Mouse (Mus musculus) retina, embryonic 14.5 days (tissue): ENCODE measurements around the gene Olfr561.

Source experiments
- DNase-seq: peaks from one replicate; pipeline ENCODE4 v3.0.0-alpha.2; 2015; ENCODE audit warnings: low spot score

Gene Olfr561

DNA sequence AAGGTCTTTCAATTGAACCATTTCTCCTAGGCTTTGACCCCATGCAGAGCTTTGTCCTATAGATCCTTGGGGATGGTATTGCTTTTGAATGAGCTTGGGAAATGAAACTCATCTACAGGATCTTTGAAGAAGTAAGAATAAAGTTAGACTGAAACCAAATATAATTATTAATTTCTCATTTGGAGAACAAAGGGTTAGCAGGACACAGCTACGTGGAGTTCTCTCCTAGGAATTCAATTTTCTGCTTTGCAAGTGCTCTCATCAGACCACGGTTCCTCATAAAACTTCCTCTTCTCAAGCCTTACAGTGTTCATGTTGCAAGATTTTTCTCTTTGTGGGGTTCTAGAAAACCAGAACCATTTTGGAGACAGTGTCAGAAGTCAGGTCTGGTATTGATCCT lies at the start of gene Olfr561:
TSS of gene Olfr561 (plus strand) at position 301 of the 400 bp plus-strand sequence.
- no peak for DNase-seq

DNA sequence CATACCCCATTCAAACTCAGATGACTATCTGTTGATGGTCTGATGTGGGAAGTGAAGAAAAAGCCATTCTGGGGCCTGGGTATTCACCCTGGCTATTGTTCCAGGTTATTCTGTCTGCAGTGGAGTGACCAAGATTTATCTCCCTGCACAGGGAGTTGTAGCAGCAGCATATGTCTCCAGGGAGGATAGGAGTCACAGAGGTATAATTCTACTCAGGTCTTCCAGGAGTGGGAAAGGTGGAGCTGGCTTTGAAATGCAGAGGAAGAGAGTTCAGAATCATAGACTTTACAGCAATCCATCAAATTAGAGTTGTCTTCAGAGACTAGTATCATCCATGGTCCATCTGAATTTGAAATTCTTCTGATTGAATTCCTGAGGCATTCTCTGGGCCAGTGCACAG lies 43.6 kb upstream of the Olfr561 start, which contains the start of gene Olfr559:
TSS of gene Olfr559 (minus strand) at position 101 of the 400 bp plus-strand sequence.
- DNase-seq: no peak

DNA sequence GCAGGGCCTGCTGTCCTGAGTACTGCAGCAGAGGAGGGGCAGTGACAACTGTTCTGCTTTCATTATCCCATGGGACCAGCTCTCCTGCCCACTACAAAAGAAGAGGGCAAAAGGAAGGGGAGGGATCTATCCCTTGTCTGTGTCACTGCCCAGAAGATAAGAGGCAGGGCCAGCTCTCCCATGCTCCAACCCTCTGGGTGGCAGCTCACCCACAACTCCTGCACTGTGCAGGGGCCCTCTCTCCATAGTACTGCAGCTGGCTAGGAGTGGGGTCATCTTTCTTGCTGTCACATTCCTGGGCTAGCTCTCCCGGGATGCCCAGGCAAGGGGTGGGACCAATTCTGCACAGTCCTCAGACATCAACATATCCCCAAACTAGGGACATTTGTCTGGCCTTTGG lies 37.2 kb upstream of the Olfr561 start:
- no peak for DNase-seq

DNA sequence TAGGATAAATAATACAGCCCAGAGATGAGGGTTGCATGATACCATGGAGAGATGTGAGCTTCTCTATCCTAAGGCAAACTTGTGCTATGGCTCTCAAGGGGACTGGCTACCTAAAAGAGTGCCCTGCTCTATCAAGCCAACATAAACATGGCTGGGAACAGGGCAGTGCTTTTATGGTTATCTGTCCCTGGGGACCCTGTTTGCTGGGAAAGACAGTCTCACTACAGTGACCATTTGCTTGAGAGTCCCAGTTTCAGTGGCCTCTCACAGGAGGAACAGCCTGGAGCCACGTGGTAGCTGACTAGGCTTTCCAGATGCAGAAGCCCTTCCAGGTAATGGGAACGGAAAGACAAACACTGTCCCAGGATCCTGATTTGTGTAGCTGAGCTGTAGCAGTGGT lies 33.3 kb upstream of the Olfr561 start:
- no peak for DNase-seq

DNA sequence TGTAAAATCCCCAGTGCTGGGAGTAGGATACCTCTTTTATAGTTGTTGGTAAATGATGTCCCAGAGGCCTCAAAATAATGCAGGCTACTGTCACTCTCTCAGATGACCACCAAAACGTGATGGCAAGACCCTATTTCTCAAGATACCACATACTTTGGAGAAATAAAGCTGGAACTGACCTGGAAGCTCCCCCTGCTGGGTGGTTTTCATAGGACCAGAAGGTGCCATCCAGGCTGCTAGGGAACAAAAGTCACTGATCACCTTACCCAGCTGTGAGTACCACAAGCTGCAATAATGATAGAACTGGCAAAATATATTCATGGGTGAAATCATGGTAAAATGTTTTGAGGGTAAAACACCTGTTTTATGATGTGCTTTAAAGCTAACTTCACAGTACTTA lies 18.9 kb upstream of the Olfr561 start:
- peak; percentile 10 for DNase-seq

DNA sequence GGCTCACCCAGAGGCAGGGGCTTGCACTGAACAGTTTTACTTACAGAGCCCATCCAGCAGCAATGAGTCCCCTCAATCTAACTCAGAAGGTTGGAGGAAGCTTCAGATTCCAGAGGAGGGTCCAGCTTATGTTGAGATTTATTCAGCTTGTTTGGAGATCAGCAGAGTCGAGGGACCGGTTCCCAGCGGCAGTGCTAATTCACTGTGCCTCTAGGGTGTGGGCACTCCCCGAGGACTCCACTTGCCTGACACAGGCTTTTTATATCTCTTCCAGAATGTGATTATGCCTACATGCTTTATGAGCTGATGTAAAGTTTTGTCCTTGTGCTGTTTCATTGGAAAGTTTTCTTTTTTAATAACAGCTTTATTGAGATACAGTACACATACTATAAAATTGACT lies 11.8 kb upstream of the Olfr561 start, which contains the start of the genes Olfr560 and Olfr78:
TSS of gene Olfr560 (minus strand) at position 101 of the 400 bp plus-strand sequence.
TSS of gene Olfr78 (minus strand) at position 206 of the 400 bp plus-strand sequence.
- DNase-seq: no peak

DNA sequence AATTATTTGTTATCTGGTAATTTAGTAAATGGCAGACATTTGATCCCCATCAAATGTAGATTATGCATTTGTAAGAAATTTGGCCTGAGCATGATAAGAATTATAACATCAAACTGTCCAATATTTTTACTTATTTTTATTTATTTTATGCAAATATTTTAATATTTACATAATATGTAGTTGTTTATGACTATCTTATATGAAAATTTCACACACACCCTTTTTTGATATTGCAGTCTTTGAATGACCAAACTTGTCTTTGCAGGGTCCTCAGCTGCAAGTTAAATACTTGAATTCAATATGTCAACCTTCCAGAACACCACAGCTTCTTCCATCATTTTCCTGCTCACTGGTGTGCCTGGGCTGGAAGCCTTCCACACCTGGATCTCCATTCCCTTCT lies 32.2 kb downstream of the Olfr561 start, which contains the start of gene Olfr564:
TSS of gene Olfr564 (plus strand) at position 301 of the 400 bp plus-strand sequence.
- no peak for DNase-seq
